Mouse (Mus musculus) left cerebral cortex, adult 8-10 months (tissue): ENCODE measurements around the gene Tmem72. TPM values are rescaled to one million over a fixed set of nuclear protein-coding genes. Genes with fewer than 3 reads are reported as not detected.
A peak's percentile ranks its signal among the peaks of the same experiment; 100 is the strongest.

Experiments used
- DNase-seq, 2 experiments: peaks; one replicate each; pipeline ENCODE4 v3.0.0; 2022; ENCODE audit warnings: low spot score in 2 of 2
- total RNA-seq, 4 experiments: library from RNA; stranded (reverse); gene quantifications; 2 replicates each; pipeline ENCODE4 v1.2.4; 2022

Tmem72 gene
- total RNA-seq, 4 experiments from 2014 or later: 0.28 to 4.4 (median 1.0) TPM

GRCm38 (mm10) chr6:116682317-116682716, 34.4 kb downstream of the Tmem72 start:
- DNase-seq: no peak

GRCm38 (mm10) chr6:116679563-116680288, 37.0 kb downstream of the Tmem72 start:
- DNase-seq: no peak

- no peak for DNase-seq
These were observed 39.4 kb downstream of the Tmem72 start for GRCm38 (mm10) chr6:116677321-116677720.

GRCm38 (mm10) chr6:116676355-116676913, 40.3 kb downstream of the Tmem72 start:
- no peak for DNase-seq

- DNase-seq: no peak
These were observed 42.3 kb downstream of the Tmem72 start for GRCm38 (mm10) chr6:116674283-116674886.

- DNase-seq: peak; percentile 56 to 62
These were observed 43.0 kb downstream of the Tmem72 start, which contains the start of gene Rassf4 for GRCm38 (mm10) chr6:116673471-116674282. TSS of gene Rassf4 (minus strand) at chr6:116673952.

GRCm38 (mm10) chr6:116672349-116672748, 44.4 kb downstream of the Tmem72 start:
- DNase-seq: no peak

GRCm38 (mm10) chr6:116671768-116672167, 44.9 kb downstream of the Tmem72 start:
- no peak for DNase-seq

- DNase-seq: no peak
These were observed 45.7 kb downstream of the Tmem72 start for GRCm38 (mm10) chr6:116671031-116671430.

GRCm38 (mm10) chr6:116670144-116670543, 46.6 kb downstream of the Tmem72 start:
- DNase-seq: no peak

- no peak for DNase-seq
These were observed 47.8 kb downstream of the Tmem72 start for GRCm38 (mm10) chr6:116668682-116669470.

GRCm38 (mm10) chr6:116667382-116667781, 49.3 kb downstream of the Tmem72 start:
- no peak for DNase-seq

GRCm38 (mm10) chr6:116666892-116667291, 49.8 kb downstream of the Tmem72 start:
- DNase-seq: no peak

- no peak for DNase-seq
These were observed 50.5 kb downstream of the Tmem72 start for GRCm38 (mm10) chr6:116666085-116666750.

GRCm38 (mm10) chr6:116664830-116665229, 51.9 kb downstream of the Tmem72 start:
- no peak for DNase-seq

GRCm38 (mm10) chr6:116664031-116664430, 52.7 kb downstream of the Tmem72 start:
- DNase-seq: no peak

- DNase-seq: no peak
These were observed 53.3 kb downstream of the Tmem72 start for GRCm38 (mm10) chr6:116663364-116663763.

GRCm38 (mm10) chr6:116653684-116654454, 62.8 kb downstream of the Tmem72 start:
- DNase-seq: no peak

GRCm38 (mm10) chr6:116653191-116653590, 63.5 kb downstream of the Tmem72 start:
- DNase-seq: no peak
